Mouse (Mus musculus): Measurements from ENCODE around the gene Sorbs1.

- TF ChIP-seq POLR2A (IDR thresholded peaks at IDR 0.05; ENCODE audit: low read depth, low read length) (no peak), CTCF (IDR thresholded peaks at IDR 0.05; ENCODE audit: borderline replicate concordance, insufficient read depth, low read length) (no peak)
Observed at GRCm38 (mm10) chr19:40349281-40349680, 164.3 kb downstream of the Sorbs1 start.

Data from embryonic fibroblast, embryonic 13.5 days (primary cell).